Mouse (Mus musculus): ENCODE results near the gene Stx4a.

DNA sequence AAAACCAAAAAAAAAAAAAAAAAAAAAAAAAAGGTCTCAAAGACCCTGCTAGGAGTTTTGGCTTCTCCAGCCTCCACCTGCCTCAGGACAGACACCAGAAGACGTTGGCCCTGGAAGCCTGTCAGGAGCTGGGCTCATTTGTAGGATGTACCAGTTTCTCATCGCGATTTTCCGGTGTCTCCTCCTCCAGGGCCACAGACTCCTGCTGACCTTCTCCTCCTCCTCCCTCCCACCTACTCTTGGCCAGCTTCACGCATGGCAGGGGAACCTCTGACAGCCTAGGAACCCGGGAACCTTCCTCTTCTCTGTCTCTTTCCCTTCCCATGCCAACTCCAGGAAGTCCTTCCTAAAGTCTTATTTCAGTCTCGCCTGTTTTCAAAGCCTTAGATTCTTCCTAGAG is 7.0 kb upstream of the Stx4a start:
- no peak for TF ChIP-seq EP300 (IDR thresholded peaks at IDR 0.05; ENCODE audit: low read depth)
- TF ChIP-seq CTCF (IDR thresholded peaks at IDR 0.05; ENCODE audit: low read depth), result no peak
